Mouse (Mus musculus): Measurements from ENCODE around the gene Chrdl1. TPM values are rescaled to one million over a fixed set of nuclear protein-coding genes. Genes with fewer than 3 reads are reported as not detected.

Chrdl1 gene
- not detected for polyA plus RNA-seq (2017; shearing (Covaris generic))

GRCm38 (mm10) chrX:143393791-143394369 lies at the start of gene Chrdl1:
TSS of gene Chrdl1 (minus strand) at chrX:143394262.

Other genes with a start within 250 kb of the Chrdl1 start
- not detected for gene Pak3, start 124.3 kb upstream of the Chrdl1 start, polyA plus RNA-seq (2017; shearing (Covaris generic))